Mouse (Mus musculus): Measurements from ENCODE around the gene Zswim9.

Gene Zswim9

GRCm38 (mm10) chr7:13269394-13269793, 9.1 kb downstream of the Zswim9 start:
- no peak for ATAC-seq (ENCODE audit: low TSS enrichment)

DNA sequence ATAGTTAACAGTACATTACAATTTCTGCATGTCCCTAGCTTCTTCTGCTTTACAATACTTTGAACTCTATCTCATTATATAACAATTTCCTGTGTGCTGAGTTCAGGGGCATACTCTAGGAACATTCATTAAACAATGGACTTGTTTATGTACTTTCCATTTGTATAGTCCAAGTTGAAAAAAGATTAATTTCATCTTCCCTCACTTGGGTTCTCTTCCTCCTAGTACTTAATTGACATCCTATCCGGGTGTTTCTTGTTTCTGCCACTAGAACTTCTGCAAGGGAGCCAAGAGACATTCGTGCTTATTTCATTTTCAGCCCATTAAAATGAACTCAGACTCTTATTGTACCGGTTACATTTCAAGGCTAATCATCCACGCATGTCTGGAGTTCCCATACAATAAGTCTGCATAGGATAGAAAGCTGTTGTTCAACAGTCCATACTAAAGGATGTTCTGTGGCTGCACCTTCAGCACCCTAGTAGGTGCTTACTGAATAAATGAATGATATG, 9.7 kb downstream of the Zswim9 start:
- no peak for ATAC-seq (ENCODE audit: low TSS enrichment)

GRCm38 (mm10) chr7:13264396-13264795, 14.1 kb downstream of the Zswim9 start:
- ATAC-seq (ENCODE audit: low TSS enrichment), result no peak

- ATAC-seq (ENCODE audit: low TSS enrichment), result peak; percentile 20; the same call in 1 of the 2 replicates
Observed at GRCm38 (mm10) chr7:13263851-13264250, 14.7 kb downstream of the Zswim9 start.

- ATAC-seq (ENCODE audit: low TSS enrichment), result peak; percentile 38
Observed at GRCm38 (mm10) chr7:13260746-13261700, 17.5 kb downstream of the Zswim9 start.

- no peak for ATAC-seq (ENCODE audit: low TSS enrichment)
Observed at GRCm38 (mm10) chr7:13212720-13213119, 65.8 kb downstream of the Zswim9 start, which contains the start of gene Vmn1r89. TSS of gene Vmn1r89 (plus strand) at chr7:13213020.
